Mouse (Mus musculus) stomach, embryonic 15.5 days (tissue): Measurements from ENCODE around the gene Noxo1. TPM values are rescaled to one million over a fixed set of nuclear protein-coding genes. Genes with fewer than 3 reads are reported as not detected.
"Not testable (repeated sequence)": the region's sequence is repeated elsewhere in the genome, so short reads cannot be mapped to it uniquely, and the experiment has no call there.

ENCODE experiments used
- ATAC-seq: fragments of 200-750 bp; cut with Nextera tagmentation; 2 replicates; pipeline ENCODE4 v1.8.0; 2017; ENCODE audit warnings: low read depth, moderate number of reproducible peaks, moderate TSS enrichment; ENCODE audit not compliant: insufficient read depth, low FRiP score
- H3K27ac ChIP-seq: fragments of 300-500 bp; sonication (generic); 2 replicates; pipeline ENCODE4 v1.5.1; 2015; ENCODE audit warnings: mild to moderate bottlenecking, inconsistent platforms
- H3K27me3 ChIP-seq: fragments of 300-500 bp; sonication (generic); replicated peaks from 2 replicates; pipeline ENCODE4 v1.6.1; 2015; ENCODE audit warnings: inconsistent platforms
- H3K36me3 ChIP-seq: fragments of 300-500 bp; sonication (generic); 2 replicates; pipeline ENCODE4 v1.6.1; 2015; ENCODE audit warnings: inconsistent platforms
- H3K4me1 ChIP-seq: fragments of 300-500 bp; sonication (generic); 2 replicates; pipeline ENCODE4 v1.6.1; 2015; ENCODE audit warnings: inconsistent platforms
- H3K4me2 ChIP-seq: fragments of 300-500 bp; sonication (generic); 2 replicates; pipeline ENCODE4 v1.6.1; 2015; ENCODE audit warnings: mild to moderate bottlenecking, inconsistent platforms
- H3K4me3 ChIP-seq: fragments of 300-500 bp; sonication (generic); replicated peaks from 2 replicates; pipeline ENCODE4 v1.5.1; 2015; ENCODE audit warnings: inconsistent platforms
- H3K9ac ChIP-seq: fragments of 300-500 bp; sonication (generic); 2 replicates; pipeline ENCODE4 v1.6.1; 2015; ENCODE audit warnings: inconsistent platforms
- H3K9me3 ChIP-seq: fragments of 300-500 bp; sonication (generic); 2 replicates; pipeline ENCODE4 v1.6.1; 2016; ENCODE audit warnings: inconsistent platforms
- WGBS: fragments of 180-500 bp; shearing (Covaris S2); methylation state at CpG from one replicate; pipeline ENCODE4 v1.1.7; 2015; 5-methylcytosine and 5-hydroxymethylcytosine counted together
- polyA plus RNA-seq: library from polyadenylated mRNA; unstranded; fragments of >200 nt; fragmentation: Nextera tagmentation; extraction: Ambion mirVana; gene quantifications from 2 replicates; pipeline ENCODE4 v1.2.1, GENCODE M21; 2015

Noxo1 gene
- polyA plus RNA-seq, 1 experiment from 2014 or later, result 3.5 TPM

- H3K4me2 ChIP-seq, result peak within 1 kb of the TSS; percentile 95
- peak within 1 kb of the TSS; percentile 40 for H3K4me3 ChIP-seq
- H3K27me3 ChIP-seq, result peaks cover 42% of the 10 kb centered on the region
- no peak within 1 kb of the TSS for H3K27ac ChIP-seq
- no peaks in the 10 kb centered on the region for H3K9me3 ChIP-seq
- no peak within 1 kb of the TSS; the same call in 1 of the 2 replicates for H3K9ac ChIP-seq
- no peaks in the 10 kb centered on the region for H3K36me3 ChIP-seq
- ATAC-seq, result peak; percentile 51
- peaks cover 12% of the 10 kb centered on the region; the same call in 1 of the 2 replicates for H3K4me1 ChIP-seq
- WGBS, result 1% methylated on average over 47 of the region's 47 CpGs
These were observed 37.8 kb upstream of the Noxo1 start, which contains the start of gene Npw for GRCm38 (mm10) chr17:24658017-24658758. Gene Npw, minus strand, starts transcription at chr17:24658457.

- 58% methylated on average over 7 of the region's 7 CpGs for WGBS
- not testable (repeated sequence) for H3K36me3 ChIP-seq, H3K9ac ChIP-seq, H3K4me3 ChIP-seq, H3K27me3 ChIP-seq, H3K9me3 ChIP-seq, H3K4me2 ChIP-seq, ATAC-seq, H3K27ac ChIP-seq
- H3K4me1 ChIP-seq, result peaks cover 16% of the 10 kb centered on the region
These were observed 29.0 kb upstream of the Noxo1 start for GRCm38 (mm10) chr17:24667011-24667410.

GRCm38 (mm10) chr17:24667416-24667815 is 28.6 kb upstream of the Noxo1 start:
- Histone ChIP-seq H3K27ac (no peak overlapping the region), H3K36me3 (no peaks in the 10 kb centered on the region), H3K9me3 (no peaks in the 10 kb centered on the region), H3K27me3 (no peaks in the 10 kb centered on the region), H3K4me1 (peaks cover 20% of the 10 kb centered on the region), H3K9ac (no peak overlapping the region), H3K4me3 (no peak overlapping the region), H3K4me2 (no peak overlapping the region)
- 21% methylated on average over 6 of the region's 6 CpGs for WGBS
- ATAC-seq, result no peak

GRCm38 (mm10) chr17:24669214-24669544 is 26.9 kb upstream of the Noxo1 start:
- H3K4me2 ChIP-seq, result peak overlapping the region; percentile 67
- not testable (repeated sequence) for ATAC-seq, H3K9me3 ChIP-seq, H3K27me3 ChIP-seq, H3K36me3 ChIP-seq
- 6% methylated on average over 15 of the region's 15 CpGs for WGBS
- H3K4me3 ChIP-seq, result peak overlapping the region; percentile 98
- H3K9ac ChIP-seq, result peak overlapping the region; percentile 26; the same call in 1 of the 2 replicates
- peak overlapping the region; percentile 62 for H3K27ac ChIP-seq
- H3K4me1 ChIP-seq, result peaks cover 20% of the 10 kb centered on the region

GRCm38 (mm10) chr17:24669545-24670245 is 26.3 kb upstream of the Noxo1 start, which contains the start of gene Zfp598:
Gene Zfp598, plus strand, starts transcription at chr17:24669687.
- Histone ChIP-seq H3K4me2 (peak within 1 kb of the TSS; percentile 67), H3K27me3 (no peaks in the 10 kb centered on the region), H3K9ac (peak within 1 kb of the TSS; percentile 89), H3K9me3 (no peaks in the 10 kb centered on the region), H3K4me3 (peak within 1 kb of the TSS; percentile 98), H3K36me3 (no peaks in the 10 kb centered on the region), H3K4me1 (peaks cover 20% of the 10 kb centered on the region), H3K27ac (peak within 1 kb of the TSS; percentile 84)
- ATAC-seq, result peak; percentile 99
- WGBS, result under 1% methylated on average over 64 of the region's 80 CpGs

- ATAC-seq, result no peak
- Histone ChIP-seq H3K9ac (peak overlapping the region; percentile 89), H3K4me2 (peak overlapping the region; percentile 67), H3K9me3 (no peaks in the 10 kb centered on the region), H3K27ac (peak overlapping the region; percentile 84), H3K4me1 (peaks cover 20% of the 10 kb centered on the region), H3K4me3 (peak overlapping the region; percentile 98), H3K36me3 (no peaks in the 10 kb centered on the region), H3K27me3 (no peaks in the 10 kb centered on the region)
- 9% methylated on average over 8 of the region's 8 CpGs for WGBS
These were observed 25.7 kb upstream of the Noxo1 start for GRCm38 (mm10) chr17:24670246-24670844.

GRCm38 (mm10) chr17:24671346-24671745 is 24.7 kb upstream of the Noxo1 start:
- 62% methylated on average over 5 of the region's 5 CpGs for WGBS
- no peak overlapping the region for H3K27ac ChIP-seq
- H3K36me3 ChIP-seq, result no peaks in the 10 kb centered on the region
- peak overlapping the region; percentile 98; the same call in 1 of the 2 replicates for H3K4me3 ChIP-seq
- no peak overlapping the region for H3K9ac ChIP-seq
- no peak for ATAC-seq
- H3K9me3 ChIP-seq, result no peaks in the 10 kb centered on the region
- no peaks in the 10 kb centered on the region for H3K27me3 ChIP-seq
- peaks cover 20% of the 10 kb centered on the region for H3K4me1 ChIP-seq
- H3K4me2 ChIP-seq, result peak overlapping the region; percentile 67; the same call in 1 of the 2 replicates

- ATAC-seq, result 0 out of 2 replicates have a peak, but pooled peaks have one; percentile 21
- H3K27ac ChIP-seq, result no peak overlapping the region
- H3K4me1 ChIP-seq, result peaks cover 21% of the 10 kb centered on the region
- H3K27me3 ChIP-seq, result no peaks in the 10 kb centered on the region
- H3K9ac ChIP-seq, result no peak overlapping the region
- peak overlapping the region; percentile 67; the same call in 1 of the 2 replicates for H3K4me2 ChIP-seq
- H3K4me3 ChIP-seq, result no peak overlapping the region
- H3K9me3 ChIP-seq, result no peaks in the 10 kb centered on the region
- 12% methylated on average over 5 of the region's 5 CpGs for WGBS
- peaks cover 4% of the 10 kb centered on the region; the same call in 1 of the 2 replicates for H3K36me3 ChIP-seq
These were observed 23.9 kb upstream of the Noxo1 start for GRCm38 (mm10) chr17:24672141-24672540.

- Histone ChIP-seq H3K4me3 (no peak overlapping the region), H3K36me3 (peaks cover 25% of the 10 kb centered on the region), H3K27ac (no peak overlapping the region), H3K9ac (0 out of 2 replicates have a peak overlapping the region, but pooled peaks have one; percentile 8), H3K27me3 (no peaks in the 10 kb centered on the region), H3K4me1 (peaks cover 24% of the 10 kb centered on the region), H3K9me3 (no peaks in the 10 kb centered on the region), H3K4me2 (no peak overlapping the region)
- ATAC-seq, result no peak
- WGBS, result 78% methylated on average over 7 of the region's 7 CpGs
These were observed 21.8 kb upstream of the Noxo1 start for GRCm38 (mm10) chr17:24674277-24674676.

- no peak overlapping the region for H3K4me3 ChIP-seq
- H3K9ac ChIP-seq, result no peak overlapping the region
- 70% methylated on average over 2 of the region's 2 CpGs for WGBS
- no peak overlapping the region for H3K4me2 ChIP-seq
- peaks cover 44% of the 10 kb centered on the region for H3K36me3 ChIP-seq
- H3K9me3 ChIP-seq, result no peaks in the 10 kb centered on the region
- no peaks in the 10 kb centered on the region for H3K27me3 ChIP-seq
- H3K4me1 ChIP-seq, result peaks cover 16% of the 10 kb centered on the region
- ATAC-seq, result no peak
- H3K27ac ChIP-seq, result no peak overlapping the region
These were observed 19.8 kb upstream of the Noxo1 start for GRCm38 (mm10) chr17:24676187-24676586.

- H3K27ac ChIP-seq, result no peak overlapping the region
- H3K9me3 ChIP-seq, result no peaks in the 10 kb centered on the region
- H3K36me3 ChIP-seq, result peaks cover 49% of the 10 kb centered on the region
- H3K9ac ChIP-seq, result no peak overlapping the region
- no peak for ATAC-seq
- peaks cover 9% of the 10 kb centered on the region for H3K4me1 ChIP-seq
- no peak overlapping the region for H3K4me2 ChIP-seq
- no peaks in the 10 kb centered on the region for H3K27me3 ChIP-seq
- H3K4me3 ChIP-seq, result no peak overlapping the region
- 88% methylated on average over 5 of the region's 5 CpGs for WGBS
These were observed 19.2 kb upstream of the Noxo1 start for GRCm38 (mm10) chr17:24676877-24677276.
